Mouse (Mus musculus) lung, embryonic 16.5 days (tissue): ENCODE results near the gene Il2. TPM values are rescaled to one million over a fixed set of nuclear protein-coding genes. Genes with fewer than 3 reads are reported as not detected.
A peak's percentile ranks its signal among the peaks of the same experiment; 100 is the strongest.

Experiments used
- ATAC-seq: fragments of 200-750 bp; cut with Nextera tagmentation; 2 replicates; pipeline ENCODE4 v1.8.0; 2017; ENCODE audit warnings: low read depth, mild to moderate bottlenecking, moderate library complexity
- H3K27ac ChIP-seq: fragments of 300-500 bp; sonication (generic); 2 replicates; pipeline ENCODE4 v1.5.1; 2014; ENCODE audit warnings: mild to moderate bottlenecking, control low read depth, low read length
- H3K27me3 ChIP-seq: fragments of 300-500 bp; sonication (generic); 2 replicates; pipeline ENCODE4 v1.6.1; 2014; ENCODE audit warnings: low read depth, low read length, mixed read lengths; ENCODE audit not compliant: control insufficient read depth, insufficient read depth
- H3K36me3 ChIP-seq: fragments of 300-500 bp; sonication (generic); 2 replicates; pipeline ENCODE4 v1.6.1; 2014; ENCODE audit warnings: low read length; ENCODE audit not compliant: control insufficient read depth, insufficient read depth
- H3K4me1 ChIP-seq: fragments of 300-500 bp; sonication (generic); replicated peaks from 2 replicates; pipeline ENCODE4 v1.6.1; 2014; ENCODE audit warnings: low read length, mixed read lengths; ENCODE audit not compliant: control insufficient read depth, insufficient read depth
- H3K4me2 ChIP-seq: fragments of 300-500 bp; sonication (generic); 2 replicates; pipeline ENCODE4 v1.6.1; 2014; ENCODE audit warnings: low read depth, low read length, control low read depth
- H3K4me3 ChIP-seq: fragments of 300-500 bp; sonication (generic); 2 replicates; pipeline ENCODE4 v1.5.1; 2014; ENCODE audit warnings: mild to moderate bottlenecking, low read length, control low read depth
- H3K9ac ChIP-seq: fragments of 300-500 bp; sonication (generic); 2 replicates; pipeline ENCODE4 v1.6.1; 2014; ENCODE audit warnings: low read length, control low read depth
- H3K9me3 ChIP-seq: fragments of 300-500 bp; sonication (generic); 2 replicates; pipeline ENCODE4 v1.6.1; 2016; ENCODE audit warnings: low read length; ENCODE audit not compliant: control insufficient read depth
- WGBS: fragments of 180-500 bp; shearing (Covaris S2); extraction: QIAGEN DNeasy Blood & Tissue Kit; methylation state at CpG from one replicate; pipeline ENCODE4 v1.1.7; 2014; 5-methylcytosine and 5-hydroxymethylcytosine counted together
- polyA plus RNA-seq: library from polyadenylated mRNA; unstranded; fragments of >200 nt; fragmentation: Nextera tagmentation; extraction: Ambion mirVana; gene quantifications from 2 replicates; pipeline ENCODE4 v1.2.1, GENCODE M21; 2015

The Il2 gene
- polyA plus RNA-seq = 0.19 and 0.20 TPM in 2 replicates

DNA sequence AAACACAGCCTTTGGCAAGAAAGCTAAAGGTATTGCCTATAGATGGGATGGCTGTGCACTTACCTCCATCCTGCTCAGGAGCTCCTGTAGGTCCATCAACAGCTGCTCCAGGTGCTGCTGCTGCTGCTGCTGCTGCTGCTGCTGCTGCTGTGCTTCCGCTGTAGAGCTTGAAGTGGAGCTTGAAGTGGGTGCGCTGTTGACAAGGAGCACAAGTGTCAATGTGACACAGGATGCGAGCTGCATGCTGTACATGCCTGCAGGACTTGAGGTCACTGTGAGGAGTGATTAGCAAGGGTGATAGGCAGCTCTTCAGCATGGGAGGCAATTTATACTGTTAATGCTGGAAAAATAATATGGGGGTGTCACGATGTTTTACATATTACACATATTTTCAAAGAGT is at the start of gene Il2:
Il2 (minus strand) TSS at position 305 of the 400 bp plus-strand sequence.
- H3K9ac ChIP-seq = no peak within 1 kb of the TSS
- no peak; the same call in 1 of the 2 replicates for ATAC-seq
- H3K4me2 ChIP-seq = no peak within 1 kb of the TSS
- no peaks in the 10 kb centered on the region for H3K4me1 ChIP-seq
- H3K36me3 ChIP-seq = no peaks in the 10 kb centered on the region
- no peak within 1 kb of the TSS for H3K27ac ChIP-seq
- no peaks in the 10 kb centered on the region for H3K27me3 ChIP-seq
- no peaks in the 10 kb centered on the region for H3K9me3 ChIP-seq
- H3K4me3 ChIP-seq = no peak within 1 kb of the TSS
- WGBS = 40% methylated on average over 4 of the region's 4 CpGs

DNA sequence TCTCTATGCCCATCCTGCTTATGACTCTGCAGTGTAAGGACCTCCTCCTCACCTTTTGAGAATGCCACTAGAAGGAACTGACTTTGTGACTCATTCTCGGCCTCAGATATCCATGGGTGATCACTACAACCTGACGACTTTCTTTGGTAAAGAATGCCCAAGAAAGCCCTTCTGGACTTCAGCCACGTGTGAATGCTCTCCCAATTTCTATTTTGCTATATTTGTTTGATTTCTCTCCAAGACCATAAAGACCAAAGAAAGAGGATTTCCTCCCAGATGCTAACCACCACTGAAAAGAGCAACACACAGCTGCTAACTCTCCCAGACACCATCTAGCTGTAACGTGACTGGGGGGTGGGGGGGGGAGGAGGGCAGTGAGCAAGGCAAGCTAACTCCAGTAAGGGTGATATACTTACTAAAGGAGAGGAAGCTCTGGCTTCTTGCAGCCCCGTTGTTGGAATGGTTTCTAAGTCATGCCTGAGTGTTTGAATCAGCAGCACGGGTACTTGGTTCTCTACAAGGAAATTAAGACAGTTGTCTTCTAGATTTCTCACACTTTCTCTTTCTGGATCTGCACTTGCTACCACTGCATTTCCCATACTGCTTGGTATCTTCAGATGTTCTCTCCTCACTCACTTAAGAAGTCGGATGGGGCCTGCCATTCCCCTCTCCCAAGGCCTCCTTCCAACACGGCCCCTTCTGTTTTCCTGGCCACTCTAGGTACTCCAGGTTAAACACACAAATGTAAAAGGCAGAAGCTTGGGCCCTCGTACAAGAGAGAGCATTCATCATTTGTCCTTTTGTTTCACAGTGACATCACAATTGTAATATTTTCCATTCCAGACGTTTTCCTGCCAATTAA is 49.2 kb upstream of the Il2 start:
- Histone ChIP-seq H3K27ac (peak overlapping the region; percentile 43; the same call in 1 of the 2 replicates), H3K9ac (no peak overlapping the region), H3K27me3 (no peaks in the 10 kb centered on the region), H3K4me1 (0 out of 2 replicates have a peak, but pooled peaks cover 4% of the 10 kb centered on the region), H3K9me3 (no peaks in the 10 kb centered on the region), H3K36me3 (no peaks in the 10 kb centered on the region), H3K4me3 (no peak overlapping the region), H3K4me2 (no peak overlapping the region)
- ATAC-seq = peak; percentile 97
- 29% methylated on average over 10 of the region's 10 CpGs for WGBS

DNA sequence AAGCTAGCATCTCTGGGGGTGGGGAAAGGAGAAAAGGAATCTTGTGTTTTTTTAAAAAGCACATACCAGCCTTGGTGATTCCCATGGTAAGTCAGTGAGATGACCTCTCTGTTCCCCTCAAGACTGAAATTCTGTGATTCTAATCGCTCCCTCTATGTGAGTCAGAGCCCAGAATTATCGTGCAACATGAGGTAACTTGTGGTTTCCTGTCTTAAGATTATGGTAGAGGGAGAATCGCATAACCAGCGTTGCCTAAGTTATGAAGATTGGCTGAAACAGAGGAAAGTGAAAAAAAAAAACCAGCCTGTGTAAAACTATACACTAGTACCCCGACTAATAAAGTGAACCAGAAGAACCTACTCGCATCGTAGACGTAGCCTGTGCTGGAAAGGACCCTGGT is 47.5 kb upstream of the Il2 start:
- 87% methylated on average over 8 of the region's 8 CpGs for WGBS
- no peak overlapping the region for H3K4me2 ChIP-seq
- no peak overlapping the region for H3K4me3 ChIP-seq

DNA sequence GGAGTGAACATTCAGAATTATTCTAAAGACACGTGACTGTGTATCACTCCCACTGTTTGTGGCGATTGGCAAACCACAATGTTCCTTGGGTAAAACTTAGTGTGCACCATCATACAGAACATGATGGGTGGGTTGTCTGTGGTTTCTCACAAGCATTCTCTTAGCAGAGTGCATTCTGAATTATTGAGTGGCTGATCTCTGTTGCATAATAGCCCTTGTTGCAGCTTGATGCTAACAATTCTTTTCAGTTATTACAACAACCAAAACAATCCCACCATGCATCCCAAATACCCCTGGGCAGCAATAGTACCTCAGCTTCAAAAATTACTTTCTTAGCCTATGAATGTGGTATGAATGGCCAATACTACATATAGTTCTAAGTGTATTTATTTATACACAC is 43.5 kb upstream of the Il2 start:
- Histone ChIP-seq H3K4me2 (no peak overlapping the region), H3K4me1 (no peaks in the 10 kb centered on the region), H3K9ac (no peak overlapping the region), H3K4me3 (no peak overlapping the region), H3K27me3 (no peaks in the 10 kb centered on the region), H3K36me3 (no peaks in the 10 kb centered on the region), H3K27ac (no peak overlapping the region), H3K9me3 (no peaks in the 10 kb centered on the region)
- ATAC-seq = no peak
- 87% methylated on average over 2 of the region's 2 CpGs for WGBS

More for the DNA sequence above, 47.5 kb upstream of the Il2 start:
- Histone ChIP-seq H3K9ac (no peak overlapping the region), H3K36me3 (no peaks in the 10 kb centered on the region), H3K9me3 (no peaks in the 10 kb centered on the region), H3K27ac (no peak overlapping the region), H3K27me3 (no peaks in the 10 kb centered on the region), H3K4me1 (0 out of 2 replicates have a peak, but pooled peaks cover 4% of the 10 kb centered on the region)
- no peak for ATAC-seq

DNA sequence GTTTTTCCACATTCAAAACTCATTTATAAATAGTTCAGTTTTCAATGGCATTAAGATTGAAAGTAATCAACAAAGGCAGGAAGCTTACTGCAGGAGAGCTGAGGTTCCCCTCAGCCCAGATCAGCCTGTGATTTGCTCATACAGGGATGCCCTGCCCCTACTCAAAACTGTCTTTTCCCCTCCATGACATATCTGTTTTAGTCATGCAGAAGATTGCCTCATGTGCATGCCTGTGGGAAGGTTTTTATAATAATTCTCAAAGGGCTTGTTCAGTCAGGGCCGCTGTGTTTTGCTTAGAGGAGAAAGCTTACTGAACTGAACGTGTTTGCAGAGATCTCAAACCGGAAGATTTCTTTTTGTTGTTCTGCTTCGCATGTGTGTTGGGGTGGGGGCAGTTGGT is 35.3 kb upstream of the Il2 start:
- no peaks in the 10 kb centered on the region for H3K9me3 ChIP-seq
- ATAC-seq = no peak
- no peak overlapping the region for H3K4me2 ChIP-seq
- H3K4me3 ChIP-seq = no peak overlapping the region
- H3K9ac ChIP-seq = no peak overlapping the region
- 81% methylated on average over 4 of the region's 4 CpGs for WGBS
- no peaks in the 10 kb centered on the region for H3K27me3 ChIP-seq
- no peak overlapping the region for H3K27ac ChIP-seq
- no peaks in the 10 kb centered on the region for H3K36me3 ChIP-seq
- H3K4me1 ChIP-seq = no peaks in the 10 kb centered on the region

GRCm38 (mm10) chr3:37158246-37158645 is 32.5 kb upstream of the Il2 start:
- no peak overlapping the region for H3K27ac ChIP-seq
- no peak overlapping the region for H3K9ac ChIP-seq
- no peak overlapping the region for H3K4me3 ChIP-seq
- H3K36me3 ChIP-seq = no peaks in the 10 kb centered on the region
- no peak for ATAC-seq
- H3K9me3 ChIP-seq = no peaks in the 10 kb centered on the region
- no peaks in the 10 kb centered on the region for H3K27me3 ChIP-seq
- WGBS = 59% methylated on average over 3 of the region's 3 CpGs
- H3K4me1 ChIP-seq = no peaks in the 10 kb centered on the region
- H3K4me2 ChIP-seq = no peak overlapping the region

DNA sequence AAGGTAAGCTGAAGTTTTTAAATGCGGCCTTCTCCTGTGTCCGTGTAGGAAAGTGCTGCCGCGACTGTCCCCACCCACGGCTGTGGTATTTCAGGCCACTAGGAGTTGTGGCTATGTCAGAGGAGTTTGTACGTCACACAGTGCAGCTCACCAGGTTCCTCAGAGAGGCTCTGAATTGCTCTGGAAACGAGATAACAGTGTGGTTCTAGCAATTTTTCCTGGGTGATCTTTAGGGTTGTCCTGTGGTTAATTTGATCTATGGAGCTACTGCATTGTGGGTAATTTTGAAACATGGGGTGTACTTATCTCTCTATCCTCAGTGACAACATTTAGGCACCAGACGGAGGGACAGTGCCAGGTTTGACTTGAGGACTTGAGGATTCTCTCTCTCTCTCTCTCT is 31.3 kb upstream of the Il2 start:
- ATAC-seq = no peak
- Histone ChIP-seq H3K4me3 (no peak overlapping the region), H3K9ac (no peak overlapping the region), H3K27me3 (no peaks in the 10 kb centered on the region), H3K4me2 (no peak overlapping the region), H3K36me3 (no peaks in the 10 kb centered on the region), H3K4me1 (no peaks in the 10 kb centered on the region), H3K9me3 (no peaks in the 10 kb centered on the region), H3K27ac (no peak overlapping the region)
- 57% methylated on average over 8 of the region's 8 CpGs for WGBS

DNA sequence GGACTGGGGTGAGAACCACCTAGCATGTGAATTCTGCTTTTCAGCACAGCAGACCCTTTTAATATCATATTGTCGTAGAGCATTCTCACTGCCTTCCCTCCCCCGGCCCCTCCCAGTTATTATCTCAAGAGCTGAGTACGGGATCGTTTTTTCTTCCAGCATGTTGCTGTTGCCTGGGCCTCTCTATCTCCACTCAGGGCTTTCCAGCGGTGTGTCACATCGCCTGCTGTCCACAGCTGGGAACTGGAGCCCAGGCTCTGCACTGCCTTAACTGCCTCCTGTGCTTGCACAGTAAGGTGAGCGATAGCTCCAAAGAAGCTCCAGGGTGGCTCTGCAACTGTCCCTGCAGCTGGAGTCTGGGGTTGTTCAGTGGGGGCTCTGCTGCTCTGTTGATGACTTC is 28.6 kb upstream of the Il2 start:
- 38% methylated on average over 7 of the region's 7 CpGs for WGBS
- Histone ChIP-seq H3K4me2 (no peak overlapping the region), H3K4me3 (no peak overlapping the region), H3K9ac (no peak overlapping the region), H3K27me3 (no peaks in the 10 kb centered on the region), H3K9me3 (no peaks in the 10 kb centered on the region), H3K36me3 (no peaks in the 10 kb centered on the region), H3K4me1 (no peaks in the 10 kb centered on the region), H3K27ac (no peak overlapping the region)
- no peak for ATAC-seq

DNA sequence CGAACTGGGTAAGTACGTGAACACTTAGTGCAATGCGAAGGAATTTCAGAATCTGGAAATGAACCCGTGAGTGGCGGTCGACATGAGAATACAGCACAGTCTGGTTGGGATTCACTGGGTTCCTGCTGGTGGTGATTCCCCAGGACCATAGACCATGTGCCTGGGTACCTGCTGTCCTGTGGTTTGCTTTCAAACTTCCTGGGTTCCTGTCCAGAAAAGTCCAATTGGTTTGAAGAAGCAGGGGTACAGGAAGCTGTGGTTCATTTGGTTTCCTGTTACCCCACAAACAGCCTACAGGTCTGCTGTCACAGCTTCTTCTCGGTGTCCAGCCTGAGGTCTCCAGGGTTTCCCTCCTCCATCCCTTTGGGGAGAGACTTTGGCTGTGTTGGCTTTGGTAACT is 27.2 kb upstream of the Il2 start:
- no peaks in the 10 kb centered on the region for H3K9me3 ChIP-seq
- ATAC-seq = no peak
- 87% methylated on average over 7 of the region's 7 CpGs for WGBS

More for the DNA sequence above, 27.2 kb upstream of the Il2 start:
- H3K4me1 ChIP-seq = no peaks in the 10 kb centered on the region
- H3K27me3 ChIP-seq = no peaks in the 10 kb centered on the region
- H3K36me3 ChIP-seq = no peaks in the 10 kb centered on the region
- H3K9ac ChIP-seq = no peak overlapping the region
- H3K4me2 ChIP-seq = no peak overlapping the region
- H3K27ac ChIP-seq = no peak overlapping the region
- no peak overlapping the region for H3K4me3 ChIP-seq
